Mouse (Mus musculus) thymus, adult 18-20 months (tissue): ENCODE measurements around the gene Parva.

Experiments used
- DNase-seq, 2 experiments: peaks; one replicate each; pipeline ENCODE4 v3.0.0; 2022; ENCODE audit warnings: mixed read lengths in 2 of 2

Parva gene

DNA sequence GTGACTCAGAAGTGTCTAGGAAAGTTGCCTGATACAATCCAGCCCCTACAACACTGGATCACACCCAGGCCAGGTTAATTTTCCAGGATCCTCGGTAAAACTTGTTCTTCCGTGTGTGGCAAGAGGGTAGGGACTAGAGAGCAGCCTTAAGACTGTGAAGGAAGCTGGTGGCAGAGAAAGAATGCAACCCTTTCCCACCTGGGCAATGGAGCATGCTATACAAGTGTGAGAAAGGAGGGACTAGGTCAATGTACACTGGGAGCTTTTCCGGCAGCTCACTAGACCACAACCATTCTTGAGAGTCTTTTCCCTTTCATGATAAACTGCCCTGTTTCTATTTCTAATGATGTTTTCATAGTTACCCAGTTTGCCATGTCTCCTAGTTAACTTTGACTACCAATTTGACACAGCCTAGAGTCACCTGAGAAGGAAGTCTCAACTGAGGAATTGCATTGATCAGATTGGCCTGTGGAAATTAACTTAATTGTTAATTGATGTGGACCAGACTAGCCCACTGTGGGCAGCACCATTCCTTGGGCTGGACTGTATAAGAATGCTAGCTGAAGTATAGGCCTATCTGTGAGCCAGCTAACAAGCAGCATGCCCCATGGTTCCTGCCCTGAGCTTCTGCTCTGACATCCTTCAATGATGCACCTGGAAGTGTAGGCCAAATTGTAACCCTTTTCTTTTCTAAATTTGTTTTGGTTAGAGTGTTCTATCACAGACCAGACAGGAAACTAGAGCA is 186.9 kb downstream of the Parva start:
- no peak for DNase-seq

- DNase-seq = no peak
Measured at GRCm38 (mm10) chr7:112614791-112615668, 187.7 kb downstream of the Parva start.

GRCm38 (mm10) chr7:112620322-112621179 is 193.2 kb downstream of the Parva start:
- no peak for DNase-seq

GRCm38 (mm10) chr7:112627481-112627880 is 200.2 kb downstream of the Parva start:
- no peak for DNase-seq

DNA sequence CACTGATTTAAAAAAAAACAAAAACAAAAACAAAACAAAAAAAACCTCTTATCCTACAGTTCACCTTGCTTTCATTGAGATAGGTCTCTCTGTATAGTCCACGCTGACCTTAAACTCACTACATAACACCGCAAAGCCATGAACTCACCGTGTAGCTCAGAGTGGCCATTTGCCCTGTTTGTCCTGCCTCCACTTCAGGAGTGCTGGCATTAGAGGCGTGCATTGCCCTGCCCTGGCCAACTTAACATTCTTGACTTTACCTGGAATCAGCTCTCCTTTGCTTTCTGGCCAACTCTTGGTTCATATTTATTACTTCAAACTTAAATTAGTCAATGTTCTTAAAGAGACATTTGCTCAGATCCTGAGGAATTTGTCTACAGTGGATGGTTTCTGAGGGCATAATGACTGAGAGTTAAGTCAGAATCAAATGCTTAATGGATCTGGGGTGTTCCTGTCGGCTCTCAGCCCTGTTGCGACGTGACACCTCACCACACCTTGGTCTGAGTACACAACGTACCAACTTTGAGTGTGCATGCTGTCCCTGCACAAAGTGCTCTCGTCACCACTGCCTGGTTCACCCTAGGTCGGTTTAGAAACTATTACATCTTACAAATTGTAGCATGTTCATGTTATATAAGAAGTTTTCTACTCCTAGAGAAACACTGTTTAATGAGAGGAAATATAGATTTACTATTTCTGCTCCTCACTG is 207.4 kb downstream of the Parva start:
- no peak for DNase-seq

DNA sequence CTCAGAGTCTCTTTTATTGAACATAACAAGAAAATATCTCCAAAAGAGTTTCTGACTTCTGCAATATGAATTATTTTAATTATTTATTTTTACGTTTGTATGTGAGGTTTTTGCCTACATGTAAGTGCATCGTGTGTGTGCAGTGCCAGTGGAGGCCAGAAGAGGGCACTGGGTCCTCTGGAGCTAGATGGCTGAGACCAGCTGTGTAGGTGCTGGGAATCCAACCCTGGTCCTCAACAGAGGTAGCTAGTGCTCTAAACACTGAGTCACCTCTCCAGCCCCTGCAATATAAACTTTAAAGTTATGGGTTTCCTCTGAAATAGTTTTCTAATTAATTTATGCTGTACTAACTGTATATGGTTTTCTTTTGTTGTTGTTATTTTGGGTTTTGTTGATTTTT is 208.6 kb downstream of the Parva start:
- DNase-seq = no peak
